Mouse (Mus musculus): ENCODE results near the gene Arhgef5.
"Not testable (repeated sequence)": the region's sequence is repeated elsewhere in the genome, so short reads cannot be mapped to it uniquely, and the experiment has no call there.

Gene Arhgef5

DNA sequence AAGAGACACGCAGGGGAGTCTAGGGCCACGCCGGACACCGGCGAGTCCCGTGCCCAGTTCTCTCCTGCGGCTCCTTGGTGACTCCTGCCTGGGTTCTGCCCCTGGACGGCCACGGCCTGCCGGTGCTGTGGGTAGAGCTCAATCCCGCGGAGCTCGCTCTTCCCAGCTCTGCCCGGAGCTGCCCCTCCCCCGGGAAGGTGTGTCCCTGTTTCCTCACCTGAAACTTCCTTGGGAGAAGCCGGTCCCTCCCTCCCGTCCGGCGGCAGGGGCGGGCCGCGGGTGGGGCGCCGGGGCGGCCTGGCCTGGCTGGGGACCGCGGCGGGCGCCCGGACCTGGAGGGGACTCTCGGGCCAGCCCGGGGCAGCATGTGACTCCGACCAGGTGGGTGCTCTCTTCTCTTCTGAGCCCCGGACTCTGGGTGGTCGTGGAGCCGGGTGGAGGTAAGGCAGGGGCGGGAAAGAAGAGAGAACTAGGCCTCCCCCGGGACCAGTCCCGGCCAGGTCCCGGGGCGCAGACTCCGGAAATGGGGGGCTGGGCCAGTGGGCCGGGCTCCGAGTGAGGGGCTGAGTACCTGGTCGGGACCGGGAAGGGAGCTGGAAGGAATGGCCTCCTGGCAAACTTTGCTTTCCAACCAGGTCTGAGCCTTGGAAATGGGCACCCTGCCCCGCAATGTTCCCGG, at the start of gene Arhgef5:
Gene Arhgef5, plus strand, starts transcription at position 220 of the 679 bp plus-strand sequence.
- peak; percentile 9 to 12 for DNase-seq

DNA sequence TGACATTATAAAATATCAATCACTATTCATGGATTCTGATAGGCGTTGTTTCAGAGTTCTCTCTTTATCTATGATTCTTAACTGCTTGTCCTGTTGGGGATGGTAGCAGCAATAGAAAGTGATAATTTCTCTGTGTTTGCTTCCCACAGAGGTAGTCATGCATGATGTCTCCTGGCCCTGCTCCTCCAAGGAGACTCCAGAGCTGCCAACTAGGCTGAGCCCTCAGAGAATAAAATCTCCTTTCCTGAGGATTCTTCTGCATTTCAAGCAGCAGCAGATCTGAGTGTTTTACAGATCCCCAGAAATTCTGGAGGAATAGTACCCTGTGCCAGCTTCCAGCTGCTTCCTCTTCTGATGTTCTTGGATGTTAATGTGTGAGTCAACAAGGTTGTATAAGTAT, 34.1 kb upstream of the Arhgef5 start, which contains the start of gene Olfr47:
Gene Olfr47, plus strand, starts transcription at position 275 of the 400 bp plus-strand sequence.
- not testable (repeated sequence) for DNase-seq

DNA sequence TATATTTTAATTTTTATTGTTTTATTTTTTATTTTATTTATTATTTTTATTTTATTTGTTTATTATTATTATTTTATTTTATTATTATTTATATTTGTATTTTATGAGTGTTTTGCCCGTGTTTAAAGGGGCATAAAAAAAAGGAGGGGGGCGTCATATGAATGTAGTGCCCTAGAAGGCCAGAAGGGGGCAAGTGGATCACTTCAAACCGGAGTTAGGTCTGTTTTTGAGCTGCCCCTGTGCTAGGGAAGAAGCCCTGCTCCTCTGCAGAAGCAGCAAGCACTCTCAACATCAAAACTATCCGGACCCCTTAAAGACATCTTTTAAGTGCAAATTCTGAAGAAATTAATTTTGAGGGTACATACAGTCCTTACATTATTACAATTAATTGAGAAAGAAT, 23.3 kb upstream of the Arhgef5 start:
- no peak for DNase-seq

DNA sequence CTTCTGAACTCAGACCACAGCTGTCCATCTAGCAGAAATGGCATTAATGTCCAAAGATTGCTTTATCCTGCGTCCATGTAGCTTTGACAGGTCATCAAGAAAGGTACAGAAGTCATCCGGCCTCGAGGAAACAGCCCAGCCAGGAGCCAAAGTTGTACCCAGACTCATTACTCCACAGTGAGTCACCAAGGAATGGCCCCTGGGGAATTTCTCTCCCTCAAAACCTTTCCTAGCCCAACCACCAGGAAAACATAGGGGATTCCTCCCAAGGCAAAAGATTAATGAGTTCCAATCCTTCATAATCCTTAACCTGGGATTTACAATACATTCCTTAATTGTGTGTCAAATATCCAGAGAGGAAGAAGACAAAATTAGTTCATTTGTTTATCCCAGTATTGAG, 18.0 kb upstream of the Arhgef5 start:
- no peak for DNase-seq

DNA sequence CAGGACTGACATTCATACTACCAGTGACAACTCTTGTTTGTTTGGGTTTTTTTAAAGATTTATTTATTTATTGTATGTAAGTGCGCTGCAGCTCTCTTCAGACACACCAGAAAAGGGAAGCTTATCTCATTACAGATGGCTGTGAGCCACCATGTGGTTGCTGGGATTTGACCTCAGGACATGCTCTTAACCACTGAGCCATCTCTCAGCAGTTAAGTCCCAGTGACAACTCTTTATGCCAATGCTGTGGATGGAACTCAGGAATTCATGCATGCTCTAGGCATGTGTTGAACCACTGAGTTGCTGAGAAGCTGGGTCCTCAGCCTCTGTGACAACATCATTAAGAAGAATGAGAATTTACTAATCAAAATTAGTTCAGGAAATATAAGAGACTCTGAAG, 12.4 kb upstream of the Arhgef5 start:
- no peak for DNase-seq

DNA sequence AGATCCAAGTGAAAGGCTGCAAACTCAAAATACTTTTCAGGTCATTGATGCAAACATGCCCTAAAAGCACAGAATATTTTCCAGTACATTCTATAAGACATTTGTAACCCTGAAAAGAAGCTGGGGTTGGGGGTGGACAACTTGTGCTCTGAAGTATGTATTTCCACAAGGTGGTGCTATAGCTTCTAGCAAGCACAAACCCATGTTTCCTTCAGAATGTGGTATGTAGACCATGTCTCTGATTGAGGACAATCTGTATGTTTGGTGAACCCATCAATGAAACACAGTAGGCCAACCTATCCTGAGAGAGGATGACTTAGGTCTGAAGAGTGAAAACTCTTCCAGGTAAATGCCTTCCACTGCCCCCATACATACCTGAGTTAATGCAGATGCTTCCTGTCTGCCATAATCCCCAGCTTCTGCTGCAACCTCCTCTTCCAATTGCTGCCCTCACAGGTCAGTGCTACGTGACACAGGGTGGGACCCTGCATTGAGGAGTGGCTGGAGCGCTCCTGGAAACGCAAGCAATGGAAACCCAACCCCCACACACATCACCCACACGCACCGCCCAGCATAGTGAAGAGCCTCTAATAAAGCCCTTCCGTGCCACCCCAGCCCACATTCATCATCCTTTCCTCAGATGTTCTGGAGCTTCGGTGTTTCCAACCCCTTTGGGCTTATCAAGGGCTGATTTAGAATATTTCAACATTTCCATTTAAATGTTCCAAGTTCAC, 11.0 kb upstream of the Arhgef5 start:
- DNase-seq = no peak

DNA sequence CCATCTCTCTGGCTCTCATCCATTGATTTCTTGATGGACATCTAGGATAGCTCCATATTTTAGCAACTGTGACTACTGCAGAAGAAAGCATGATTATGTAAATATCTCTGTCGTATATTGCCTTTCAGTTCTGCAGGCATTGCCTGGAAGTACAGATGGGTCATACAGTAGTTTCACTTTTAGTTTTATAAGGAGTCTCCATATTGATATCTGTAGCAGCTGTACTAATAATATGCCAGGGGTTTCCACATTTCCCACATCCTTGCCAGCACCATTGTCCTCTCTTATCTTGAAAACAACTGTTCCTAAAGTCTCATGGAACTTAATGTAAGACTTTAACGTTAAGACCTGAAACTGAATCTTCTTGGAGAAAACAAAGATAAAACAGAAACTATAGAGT, 4.6 kb upstream of the Arhgef5 start:
- DNase-seq = no peak

DNA sequence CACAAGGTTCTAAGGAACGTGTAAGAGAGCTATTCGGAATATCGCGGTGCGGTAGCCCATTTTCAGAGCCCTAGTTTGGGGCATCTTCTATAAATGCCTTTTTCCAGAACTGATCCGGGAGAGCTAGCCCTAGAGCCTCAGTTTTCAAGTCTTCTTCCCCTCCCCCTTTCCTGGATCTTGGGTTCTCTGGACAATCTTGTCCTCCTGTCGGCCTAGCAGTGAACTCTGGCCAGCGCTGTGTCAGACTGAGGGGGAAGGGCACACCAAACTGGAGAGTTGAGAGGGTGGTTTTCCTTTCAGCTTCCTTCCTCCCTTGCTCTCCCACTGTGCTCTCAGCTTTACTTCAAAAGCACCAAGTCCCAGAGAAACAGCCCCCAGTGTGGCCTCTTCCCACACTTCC, 974 bp downstream of the Arhgef5 start:
- peak; percentile 1 to 3 for DNase-seq

DNA sequence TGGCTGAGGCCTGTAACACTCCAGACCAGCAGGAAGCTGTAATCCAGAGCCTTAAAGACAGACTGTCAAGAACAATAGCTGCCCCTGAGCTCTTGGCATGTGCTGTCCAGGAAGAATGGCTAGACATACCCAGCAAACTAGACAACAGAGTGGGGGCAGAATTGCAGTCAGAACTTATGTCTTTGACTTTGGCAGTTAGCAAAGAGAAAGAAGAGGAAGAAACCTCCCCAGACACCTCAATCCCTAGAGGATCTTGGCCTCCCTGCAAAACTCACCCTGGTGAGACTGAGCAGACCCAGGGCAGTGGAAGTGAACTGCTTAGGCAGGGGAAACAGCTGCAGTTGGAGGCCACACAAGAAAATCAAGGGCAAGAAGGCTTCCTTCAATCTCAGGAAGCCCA, 7.2 kb downstream of the Arhgef5 start:
- no peak for DNase-seq

DNA sequence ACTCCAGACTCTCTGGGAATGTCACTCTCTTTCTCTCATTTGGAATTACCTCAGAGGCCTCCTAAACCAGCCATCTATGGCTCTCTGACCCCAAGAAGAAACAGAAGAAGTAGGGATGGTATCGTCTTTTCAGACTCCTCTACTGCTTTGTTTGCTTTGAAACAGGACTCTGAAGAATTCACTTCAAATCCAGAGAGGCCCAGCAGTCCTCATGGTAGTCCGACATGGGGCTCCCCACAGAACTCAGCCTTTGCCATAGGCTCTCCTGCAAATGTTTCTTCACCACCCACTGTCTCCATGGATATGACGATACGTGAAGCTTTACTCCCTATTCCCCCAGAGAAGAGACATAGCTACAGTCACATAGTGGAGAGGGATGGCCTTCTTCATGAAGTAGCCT, 8.7 kb downstream of the Arhgef5 start:
- DNase-seq = no peak

DNA sequence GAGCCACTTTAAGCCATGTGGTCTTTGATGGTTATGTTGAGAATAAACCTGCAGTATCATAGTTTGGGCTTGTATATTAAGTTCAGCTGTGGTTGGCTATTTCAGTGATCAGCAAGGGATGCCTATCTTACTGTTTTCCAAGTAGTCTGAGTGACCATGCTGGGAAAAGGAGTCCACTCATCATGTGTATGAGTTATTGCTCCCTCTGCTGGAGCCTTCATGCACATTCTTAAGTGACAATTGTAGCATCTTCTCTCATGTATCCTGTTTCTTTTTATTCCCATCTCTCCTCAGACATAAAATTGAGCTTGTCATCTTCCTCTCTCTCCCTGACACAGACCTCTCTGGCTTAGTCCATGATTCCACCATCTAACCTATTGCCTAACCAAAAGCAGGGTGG, 12.9 kb downstream of the Arhgef5 start:
- DNase-seq = no peak

DNA sequence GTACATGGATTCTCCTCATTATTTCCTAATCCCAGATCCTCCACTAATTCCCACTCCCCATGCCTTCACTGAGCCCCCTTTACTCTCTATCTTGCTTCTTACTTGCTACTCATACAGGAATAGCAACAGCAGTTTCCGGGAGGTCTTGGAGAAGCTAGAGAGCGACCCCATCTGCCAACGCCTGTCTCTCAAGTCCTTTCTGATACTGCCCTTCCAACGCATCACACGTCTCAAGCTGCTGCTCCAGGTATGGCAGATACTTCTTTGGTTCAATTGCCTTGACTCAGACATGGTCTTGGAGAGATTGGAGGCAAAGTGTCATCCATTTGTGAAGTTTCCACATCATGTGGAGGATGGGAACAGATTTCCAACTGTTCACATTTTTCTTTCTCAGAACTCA, 15.1 kb downstream of the Arhgef5 start:
- no peak for DNase-seq

DNA sequence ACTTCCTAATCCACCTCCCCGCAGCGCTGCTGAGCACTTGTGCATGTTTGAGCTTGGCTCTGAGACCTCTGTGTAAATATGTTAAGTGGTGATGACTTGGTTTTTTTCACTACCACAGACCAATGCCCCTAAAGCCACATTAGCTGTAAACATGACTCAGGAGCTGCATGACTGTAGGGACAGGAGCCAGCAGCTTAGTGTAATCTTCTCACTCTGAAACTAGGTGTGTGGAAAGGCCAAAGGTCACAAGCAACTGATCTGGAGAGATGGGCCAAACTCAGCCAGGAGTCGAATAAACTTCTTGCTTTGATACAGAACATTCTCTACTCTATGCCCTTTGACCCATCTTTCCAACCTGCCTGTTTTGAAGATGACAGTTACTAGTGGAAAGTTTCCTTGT, 26.7 kb downstream of the Arhgef5 start:
- no peak for DNase-seq

DNA sequence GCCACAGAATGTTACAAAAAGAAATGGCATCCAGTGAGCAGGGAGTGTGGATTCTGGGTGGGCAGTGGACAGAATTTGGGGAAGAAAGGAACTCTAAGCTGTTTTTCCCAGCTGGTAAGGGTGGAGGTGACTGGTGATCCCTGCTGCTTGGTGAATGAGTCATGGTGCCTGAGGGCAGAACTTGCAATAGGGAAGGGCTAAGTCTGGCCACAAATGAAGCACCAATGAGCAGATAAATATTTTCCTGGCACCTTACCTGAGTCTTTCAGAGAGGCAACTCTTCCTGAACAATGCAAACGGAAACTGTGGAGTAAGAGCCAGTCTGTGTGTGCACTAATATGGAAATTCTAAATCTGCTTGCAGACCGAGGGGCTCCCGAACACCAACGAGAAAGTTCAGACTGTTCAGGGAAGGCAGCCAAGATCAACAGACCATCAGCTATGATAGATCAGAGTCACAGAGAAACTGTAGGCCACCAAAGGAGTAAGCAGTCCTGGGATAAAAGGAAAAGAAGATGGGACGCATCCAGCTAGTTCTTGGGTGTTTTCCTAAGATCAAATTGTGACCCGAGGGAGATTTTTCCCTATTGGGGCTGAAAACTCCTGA, 27.2 kb downstream of the Arhgef5 start:
- DNase-seq = no peak

DNA sequence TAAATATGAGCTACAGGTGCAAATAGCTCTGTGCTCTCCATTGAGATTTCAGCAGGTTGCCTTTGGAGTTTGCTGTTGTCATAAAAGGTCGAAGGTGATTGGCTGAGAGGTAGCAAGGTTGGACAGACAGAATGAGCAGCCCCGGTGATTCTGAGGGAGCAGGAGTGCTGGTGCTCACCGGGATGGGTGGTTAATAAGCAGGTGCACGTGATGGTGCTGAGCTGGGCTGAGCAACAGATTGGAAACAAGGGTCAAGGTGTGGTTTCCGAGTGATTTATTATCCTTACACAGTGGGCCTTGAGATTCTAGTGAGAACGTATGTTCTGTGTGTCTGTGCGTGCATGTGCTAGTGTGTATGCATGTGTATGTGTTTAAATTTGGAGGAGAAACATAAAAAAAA, 27.8 kb downstream of the Arhgef5 start:
- DNase-seq = no peak

DNA sequence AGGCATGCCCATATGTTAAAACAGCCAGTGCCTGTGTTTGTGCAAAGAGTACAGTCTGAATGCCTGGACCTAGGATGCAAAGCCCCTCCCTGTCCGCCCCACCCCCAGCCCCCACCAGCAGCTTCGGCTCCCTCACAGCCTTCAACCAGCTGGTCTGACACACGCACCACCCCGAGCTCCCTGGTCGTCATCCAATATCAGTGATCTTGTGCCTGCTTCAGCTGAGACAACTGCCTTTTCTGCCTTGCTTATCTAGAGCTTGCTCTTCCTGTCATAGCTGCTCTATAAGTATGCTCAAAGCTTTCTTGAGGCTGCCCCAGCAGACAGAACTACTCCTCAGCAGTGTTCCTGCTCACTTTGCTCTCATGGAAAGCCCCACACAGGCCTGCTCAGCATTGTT, 30.5 kb downstream of the Arhgef5 start:
- DNase-seq = no peak

DNA sequence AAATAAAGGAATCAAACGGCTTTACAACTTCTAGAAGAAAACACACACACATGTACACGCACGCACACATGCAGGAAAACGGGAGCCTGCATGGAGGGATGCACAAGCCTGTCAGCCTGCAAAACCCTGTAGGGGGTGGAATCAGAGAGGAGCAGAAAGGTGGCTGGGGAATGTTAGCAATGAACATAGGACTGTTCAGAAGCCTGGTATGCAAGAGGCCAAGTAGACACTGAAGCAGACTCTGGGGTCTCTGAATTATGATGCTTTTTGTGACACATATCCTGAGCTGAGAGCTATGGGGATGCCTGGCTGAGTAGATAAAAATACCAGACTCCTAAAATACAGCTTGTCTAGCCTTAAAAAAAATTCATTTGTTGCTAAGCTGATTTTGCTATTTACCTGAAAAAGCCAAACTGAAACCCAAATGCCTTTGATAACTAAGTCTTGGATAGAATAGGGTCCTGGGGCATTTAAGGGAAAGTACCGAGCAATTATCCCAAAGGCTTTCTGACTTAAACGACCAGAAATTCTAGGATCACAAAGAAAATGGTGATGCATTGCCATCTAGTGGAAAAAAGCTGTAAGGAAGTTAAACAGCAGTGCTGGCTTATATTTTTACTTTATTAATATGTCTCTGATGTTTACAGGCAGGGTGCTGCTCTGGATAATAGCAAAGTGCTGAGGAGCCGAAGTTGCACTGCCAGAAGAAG, 31.6 kb downstream of the Arhgef5 start:
- DNase-seq = no peak

DNA sequence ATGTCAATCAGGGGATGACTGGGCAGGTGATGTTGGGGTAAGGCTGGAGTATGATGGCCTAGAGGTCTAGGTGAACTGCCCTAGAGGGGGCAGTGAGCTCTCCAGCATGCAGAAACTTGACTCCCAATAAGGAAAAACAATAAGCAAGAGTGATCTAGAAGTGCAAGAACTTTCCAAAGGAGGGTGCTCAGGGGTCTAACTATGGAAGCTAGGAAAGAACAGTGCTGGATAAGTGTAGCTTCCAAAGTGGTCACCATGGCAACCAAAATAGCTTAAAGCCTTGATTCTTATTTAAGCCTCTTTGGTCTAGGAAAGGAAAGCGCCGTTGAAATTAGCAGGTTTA, 32.1 kb downstream of the Arhgef5 start:
- DNase-seq = no peak

DNA sequence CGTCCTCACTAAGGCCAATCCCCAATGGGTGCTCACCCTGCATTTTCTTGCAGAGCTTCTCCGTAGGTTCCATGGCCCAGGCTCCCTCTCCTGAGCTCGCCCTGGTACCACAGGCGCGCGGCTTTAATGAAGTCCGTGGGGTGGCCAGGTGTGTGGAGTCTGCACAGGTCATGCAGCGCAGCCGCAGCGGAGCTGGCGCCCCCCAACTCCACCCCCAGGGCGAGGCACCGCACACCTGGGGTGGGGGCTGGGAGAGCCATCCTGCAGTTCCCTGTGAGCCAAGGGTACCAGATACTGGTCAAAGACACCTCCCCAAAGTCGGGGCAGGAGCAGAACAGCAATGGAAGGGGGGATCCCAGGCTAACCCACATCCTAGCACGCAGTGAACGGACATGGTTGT, 44.1 kb downstream of the Arhgef5 start, which contains the start of gene Nobox:
Gene Nobox, minus strand, starts transcription at position 101 of the 400 bp plus-strand sequence.
- DNase-seq = no peak

DNA sequence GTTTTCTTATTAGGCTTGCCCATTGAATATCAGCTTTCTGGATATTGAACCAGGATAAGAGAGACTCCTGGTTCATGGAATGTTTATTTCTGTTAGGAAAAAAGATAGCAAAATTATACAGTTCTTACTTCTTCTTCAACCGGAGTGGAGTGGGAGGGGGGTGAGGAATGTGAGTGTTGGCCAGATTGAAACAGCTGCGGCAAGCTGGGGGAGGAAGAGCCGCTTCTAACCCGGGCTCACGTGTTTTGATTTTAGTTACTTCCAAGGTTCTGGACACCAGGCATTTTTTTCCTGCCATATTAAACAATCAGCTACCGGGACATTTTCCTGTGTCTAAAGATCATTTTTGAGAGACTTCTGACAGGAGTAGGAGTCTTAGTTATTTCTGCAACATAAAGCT, 44.7 kb downstream of the Arhgef5 start:
- DNase-seq = no peak

DNA sequence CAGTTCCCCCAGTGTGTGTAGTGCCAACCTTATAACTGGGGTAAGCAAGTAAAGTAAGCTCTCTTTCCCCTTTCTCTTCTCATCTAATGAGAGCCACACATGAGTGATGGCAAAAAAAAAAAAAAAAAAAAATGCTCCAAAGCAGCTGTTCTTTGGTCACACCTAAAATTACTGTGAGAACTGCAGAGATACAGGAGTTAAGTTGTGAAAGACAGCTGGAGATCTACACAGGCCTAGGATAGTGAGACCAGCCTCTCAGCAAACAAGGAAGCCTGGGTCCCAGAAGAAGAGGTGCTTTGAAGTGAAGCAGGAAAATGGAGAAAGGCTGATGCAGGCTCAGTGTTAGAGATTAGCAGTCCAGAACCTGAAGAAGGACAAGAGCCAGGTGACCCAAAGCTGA, 47.2 kb downstream of the Arhgef5 start:
- DNase-seq = no peak

DNA sequence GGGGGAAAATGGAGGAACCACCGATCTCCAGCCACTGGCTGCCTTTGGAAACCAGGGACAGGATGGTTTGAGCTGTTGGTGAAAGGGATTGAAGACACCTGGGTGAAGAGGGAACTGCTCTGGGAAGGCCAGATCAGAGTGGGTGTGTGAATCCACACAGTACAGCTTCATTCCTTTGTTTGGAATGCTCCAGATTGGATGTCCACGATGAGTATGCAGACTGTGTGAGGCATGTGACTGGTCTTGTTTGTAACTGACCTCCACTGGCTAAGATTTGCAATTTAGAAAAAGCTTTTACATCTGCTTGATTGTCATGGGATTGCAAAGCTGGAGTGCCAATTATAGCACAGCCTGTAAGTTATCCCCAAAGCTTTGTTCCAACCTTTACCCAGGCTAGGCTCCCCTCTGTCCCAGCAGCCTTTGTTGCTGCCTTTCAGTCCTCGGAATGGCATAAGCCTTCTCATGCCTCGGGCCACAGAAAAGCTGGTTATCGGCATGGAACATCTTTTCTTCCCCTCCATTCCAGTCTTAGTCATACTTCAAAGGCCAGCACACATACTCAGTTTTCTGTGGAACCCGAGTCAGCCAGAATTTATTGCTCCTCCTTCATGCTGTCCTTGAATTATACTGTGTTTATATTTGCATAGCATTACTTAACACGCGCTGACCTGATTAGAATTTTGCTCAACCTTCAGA, 47.7 kb downstream of the Arhgef5 start:
- DNase-seq = no peak

DNA sequence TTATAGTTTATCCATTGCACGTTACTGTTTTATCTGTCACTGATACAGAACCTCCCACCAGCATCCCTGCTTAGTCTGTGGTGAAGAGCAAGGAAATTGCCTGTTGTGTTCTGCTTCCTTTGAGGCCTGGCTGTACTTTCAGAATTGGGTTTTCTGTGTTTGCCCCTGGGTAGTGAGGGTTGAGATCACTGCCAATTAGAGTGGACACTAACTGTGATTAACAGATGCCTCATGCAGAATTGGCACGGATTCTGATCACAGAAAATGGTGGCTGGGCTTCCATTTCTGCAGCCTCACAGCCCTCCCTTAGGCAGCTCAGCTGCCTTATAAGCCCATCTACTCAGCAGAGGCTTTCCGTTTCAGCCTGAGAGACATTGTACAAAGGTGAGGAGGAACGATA, 68.1 kb downstream of the Arhgef5 start:
- no peak for DNase-seq
